Mouse (Mus musculus): ENCODE measurements around the gene Trp53bp1. TPM values are rescaled to one million over a fixed set of nuclear protein-coding genes. Genes with fewer than 3 reads are reported as not detected.
A peak's percentile ranks its signal among the peaks of the same experiment; 100 is the strongest.

Trp53bp1 gene
- polyA plus RNA-seq, 1 experiment from 2014 or later = 229 TPM

DNA sequence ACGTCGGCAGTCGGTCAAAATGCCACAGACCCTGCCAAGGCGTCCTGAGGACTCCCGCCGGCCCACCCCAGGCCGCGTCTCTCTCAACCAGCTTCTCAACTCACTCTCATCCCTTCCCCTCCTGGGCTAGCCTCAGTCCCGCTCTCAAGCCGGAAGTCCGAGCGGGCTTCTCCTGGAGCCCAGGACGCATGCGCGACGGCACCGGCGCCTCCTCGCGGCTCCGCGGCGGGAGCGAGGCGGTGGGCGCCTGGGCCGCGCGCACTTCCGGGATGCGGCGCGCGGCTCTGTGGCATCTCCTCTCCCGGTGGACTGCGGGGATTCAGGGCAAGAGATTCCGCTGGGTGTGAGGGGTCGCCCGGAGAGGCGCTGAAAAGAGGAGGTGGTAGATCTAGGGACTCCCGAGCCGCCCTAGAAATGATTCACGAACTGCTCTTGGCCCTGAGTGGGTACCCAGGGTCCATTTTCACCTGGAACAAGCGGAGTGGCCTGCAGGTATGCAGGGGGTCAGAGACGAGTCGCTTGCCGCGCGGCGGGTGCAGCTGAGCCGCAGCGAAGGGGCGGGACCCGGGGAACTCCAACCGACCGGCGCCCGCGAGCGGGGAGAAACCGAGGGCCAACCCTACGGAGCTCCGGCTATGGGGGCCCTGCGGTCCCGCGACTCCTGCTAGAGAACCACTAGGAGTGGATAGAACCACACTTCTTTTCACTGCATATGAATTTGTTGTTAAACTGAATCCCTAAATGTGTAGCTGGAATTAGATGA lies 100.0 kb downstream of the Trp53bp1 start, which contains the start of gene Zscan29:
Gene Zscan29, minus strand, starts transcription at position 146 of the 763 bp plus-strand sequence.
- peak; percentile 96 for ATAC-seq
- Histone ChIP-seq H3K4me1 (replicated peaks) (peaks cover 39% of the 10 kb centered on the region), H3K9me3 (no peaks in the 10 kb centered on the region), H3K27ac (peak within 1 kb of the TSS; percentile 83), H3K27me3 (no peaks in the 10 kb centered on the region), H3K4me2 (replicated peaks) (peak within 1 kb of the TSS; percentile 89), H3K9ac (replicated peaks) (peak within 1 kb of the TSS; percentile 73), H3K36me3 (peaks cover 30% of the 10 kb centered on the region), H3K4me3 (replicated peaks) (peak within 1 kb of the TSS; percentile 59)
- WGBS = under 1% methylated on average over 66 of the region's 66 CpGs

DNA sequence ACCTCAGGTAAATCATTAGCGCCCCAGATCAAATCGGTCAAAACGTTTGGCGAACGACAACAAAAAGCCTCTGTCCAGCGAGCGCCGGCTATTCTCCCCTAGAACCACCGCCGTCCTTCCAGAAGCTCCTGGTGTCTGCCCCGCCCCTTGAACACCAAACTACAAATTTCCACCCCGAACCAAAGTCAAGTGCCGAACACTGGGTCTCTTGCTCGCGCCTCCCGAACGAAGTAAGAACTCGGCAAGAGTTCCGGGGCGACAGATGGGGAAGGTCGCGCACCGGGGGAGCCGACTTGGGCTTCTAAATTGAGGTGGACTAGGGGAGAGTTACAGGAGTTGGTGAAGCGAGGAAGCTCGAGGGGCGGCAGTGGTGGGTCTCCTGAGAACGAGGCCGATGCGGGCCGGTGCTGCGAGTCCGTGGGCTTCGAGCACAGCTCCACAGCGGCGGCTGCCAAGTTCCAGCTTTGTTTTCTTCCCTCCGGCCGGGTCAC lies 100.7 kb downstream of the Trp53bp1 start, which contains the start of gene Tubgcp4:
Gene Tubgcp4, plus strand, starts transcription at position 174 of the 491 bp plus-strand sequence.
- H3K36me3 ChIP-seq = peaks cover 29% of the 10 kb centered on the region
- no peak for ATAC-seq
- H3K4me1 ChIP-seq (replicated peaks) = peaks cover 39% of the 10 kb centered on the region
- peak within 1 kb of the TSS; percentile 73 for H3K9ac ChIP-seq (replicated peaks)
- H3K4me2 ChIP-seq (replicated peaks) = peak within 1 kb of the TSS; percentile 89
- H3K27ac ChIP-seq = peak within 1 kb of the TSS; percentile 83
- H3K9me3 ChIP-seq = no peaks in the 10 kb centered on the region
- WGBS = under 1% methylated on average over 38 of the region's 38 CpGs
- H3K27me3 ChIP-seq = no peaks in the 10 kb centered on the region
- H3K4me3 ChIP-seq (replicated peaks) = peak within 1 kb of the TSS; percentile 59

DNA sequence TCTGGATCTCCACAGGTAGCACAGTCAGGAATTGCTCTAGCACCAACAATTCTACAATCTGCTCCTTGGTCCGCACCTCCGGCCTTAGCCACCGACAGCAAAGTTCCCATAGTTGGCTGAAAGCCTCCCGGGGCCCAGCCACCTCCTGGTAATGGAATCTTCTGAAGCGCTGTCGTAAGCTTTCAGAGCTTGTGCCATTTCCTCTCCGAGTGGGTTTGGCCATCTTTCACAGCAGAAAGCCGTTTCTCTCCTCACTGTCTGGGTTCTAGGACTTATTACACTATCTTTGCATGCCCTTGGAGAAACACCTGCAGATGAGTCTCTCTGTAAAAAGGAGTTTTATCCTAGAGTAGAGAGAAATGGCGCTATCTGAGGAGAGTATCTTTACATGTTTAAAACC lies 101.3 kb downstream of the Trp53bp1 start:
- no peak overlapping the region for H3K27ac ChIP-seq

DNA sequence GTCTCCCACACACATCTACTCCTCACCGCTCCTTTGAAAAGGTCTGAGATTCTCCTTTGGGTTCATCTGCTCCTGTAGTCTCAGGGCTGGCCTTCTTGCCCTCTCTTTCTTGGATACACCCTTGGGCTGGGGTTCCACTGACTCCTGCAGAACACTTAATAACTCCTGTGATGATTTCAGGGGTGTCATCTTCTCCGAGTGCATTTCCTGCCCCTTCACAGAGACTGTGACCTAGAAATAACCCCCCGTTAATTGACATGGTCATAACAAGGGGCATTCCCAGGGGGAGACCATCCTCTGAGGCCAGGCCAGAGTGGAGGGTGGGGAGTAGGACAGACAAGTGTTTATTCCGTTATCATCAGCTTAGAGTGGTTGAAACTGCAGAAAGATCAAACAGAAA lies 102.0 kb downstream of the Trp53bp1 start:
- no peaks in the 10 kb centered on the region for H3K27me3 ChIP-seq
- H3K4me1 ChIP-seq (replicated peaks) = peaks cover 39% of the 10 kb centered on the region
- 66% methylated on average over 4 of the region's 4 CpGs for WGBS
- peak overlapping the region; percentile 59 for H3K4me3 ChIP-seq (replicated peaks)
- ATAC-seq = no peak
- H3K27ac ChIP-seq = no peak overlapping the region
- peak overlapping the region; percentile 89 for H3K4me2 ChIP-seq (replicated peaks)
- H3K9me3 ChIP-seq = no peaks in the 10 kb centered on the region
- H3K36me3 ChIP-seq = peaks cover 21% of the 10 kb centered on the region
- H3K9ac ChIP-seq (replicated peaks) = peak overlapping the region; percentile 73

More for the DNA sequence above, 101.3 kb downstream of the Trp53bp1 start:
- H3K9me3 ChIP-seq = no peaks in the 10 kb centered on the region
- no peaks in the 10 kb centered on the region for H3K27me3 ChIP-seq
- no peak for ATAC-seq
- peak overlapping the region; percentile 89 for H3K4me2 ChIP-seq (replicated peaks)
- peak overlapping the region; percentile 73 for H3K9ac ChIP-seq (replicated peaks)
- H3K4me1 ChIP-seq (replicated peaks) = peaks cover 39% of the 10 kb centered on the region
- WGBS = 7% methylated on average over 9 of the region's 9 CpGs
- peaks cover 22% of the 10 kb centered on the region for H3K36me3 ChIP-seq
- H3K4me3 ChIP-seq (replicated peaks) = peak overlapping the region; percentile 59

DNA sequence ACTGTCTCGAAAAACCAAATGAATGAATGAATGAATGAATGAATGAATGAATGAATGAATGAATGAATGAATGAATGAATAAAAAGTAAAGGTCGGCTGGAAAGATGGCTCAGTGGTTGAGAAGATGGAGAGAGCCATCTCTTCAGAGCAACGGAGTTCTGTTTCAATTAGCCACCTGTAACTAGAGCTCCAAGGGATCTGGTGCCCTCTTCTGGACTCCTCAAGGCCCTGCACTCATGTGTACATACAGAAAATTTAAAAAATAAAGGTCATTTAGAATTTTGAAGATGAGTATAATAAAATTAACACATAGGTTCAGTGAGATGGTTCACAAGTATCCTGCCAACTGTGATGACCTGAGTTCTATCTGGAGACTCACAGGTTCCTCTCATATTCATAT lies 118.1 kb downstream of the Trp53bp1 start:
- 90% methylated on average over 3 of the region's 3 CpGs for WGBS
- H3K4me2 ChIP-seq (replicated peaks) = no peak overlapping the region
- H3K4me3 ChIP-seq (replicated peaks) = no peak overlapping the region
- H3K4me1 ChIP-seq (replicated peaks) = no peaks in the 10 kb centered on the region
- H3K36me3 ChIP-seq = peaks cover 52% of the 10 kb centered on the region
- no peak overlapping the region for H3K9ac ChIP-seq (replicated peaks)
- ATAC-seq = no peak
- no peak overlapping the region for H3K27ac ChIP-seq
- H3K9me3 ChIP-seq = no peaks in the 10 kb centered on the region
- no peaks in the 10 kb centered on the region for H3K27me3 ChIP-seq

DNA sequence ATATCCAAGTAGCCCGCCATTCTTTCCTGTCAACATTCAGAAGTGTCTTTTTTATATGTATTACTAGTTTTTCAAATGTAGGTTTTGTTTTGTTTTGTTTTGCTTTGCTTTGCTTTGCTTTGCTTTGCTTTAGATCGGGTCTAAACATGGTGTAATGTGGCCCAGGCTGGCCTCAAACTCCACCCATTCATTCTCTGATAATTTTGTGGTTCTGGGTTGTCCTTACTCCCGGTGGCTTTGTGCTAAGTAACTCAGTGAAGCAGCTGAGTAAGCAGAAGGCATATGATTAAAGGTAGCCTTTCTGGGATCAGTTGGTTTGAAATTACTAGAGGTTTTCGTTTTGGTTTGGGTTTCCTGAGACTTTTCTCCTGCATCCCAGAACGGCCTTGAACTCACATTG lies 121.5 kb downstream of the Trp53bp1 start:
- 88% methylated on average over 5 of the region's 5 CpGs for WGBS
- no peak overlapping the region for H3K4me3 ChIP-seq (replicated peaks)
- no peak overlapping the region for H3K27ac ChIP-seq
- peaks cover 50% of the 10 kb centered on the region for H3K36me3 ChIP-seq
- no peaks in the 10 kb centered on the region for H3K4me1 ChIP-seq (replicated peaks)
- no peak overlapping the region for H3K4me2 ChIP-seq (replicated peaks)
- no peak for ATAC-seq
- no peaks in the 10 kb centered on the region for H3K9me3 ChIP-seq
- no peak overlapping the region for H3K9ac ChIP-seq (replicated peaks)
- no peaks in the 10 kb centered on the region for H3K27me3 ChIP-seq

Other genes with a start within 250 kb of the Trp53bp1 start
- gene Epb42, start 234.3 kb downstream of the Trp53bp1 start, polyA plus RNA-seq (2015; fragmentation: Nextera tagmentation; extraction: Ambion mirVana) = 0.98 and 1.1 TPM in 2 replicates
- gene Tgm5, start 185.6 kb downstream of the Trp53bp1 start, polyA plus RNA-seq (2015; fragmentation: Nextera tagmentation; extraction: Ambion mirVana) = not detected in 2 replicates
- gene Tgm7, start 161.6 kb downstream of the Trp53bp1 start, polyA plus RNA-seq (2015; fragmentation: Nextera tagmentation; extraction: Ambion mirVana) = not detected in 2 replicates
- 33.9 and 38.5 TPM in 2 replicates for gene Adal, start 131.0 kb downstream of the Trp53bp1 start, polyA plus RNA-seq (2015; fragmentation: Nextera tagmentation; extraction: Ambion mirVana)
- gene Lcmt2, start 130.8 kb downstream of the Trp53bp1 start, polyA plus RNA-seq (2015; fragmentation: Nextera tagmentation; extraction: Ambion mirVana) = 26.1 and 26.3 TPM in 2 replicates
- 63.9 and 67.9 TPM in 2 replicates for gene Tubgcp4, start 100.8 kb downstream of the Trp53bp1 start, polyA plus RNA-seq (2015; fragmentation: Nextera tagmentation; extraction: Ambion mirVana)
- gene Zscan29, start 100.3 kb downstream of the Trp53bp1 start, polyA plus RNA-seq (2015; fragmentation: Nextera tagmentation; extraction: Ambion mirVana) = 10.5 and 10.9 TPM in 2 replicates
- 18.1 and 20.6 TPM in 2 replicates for gene Map1a, start 18.2 kb upstream of the Trp53bp1 start, polyA plus RNA-seq (2015; fragmentation: Nextera tagmentation; extraction: Ambion mirVana)
- gene Ppip5k1, start 84.0 kb upstream of the Trp53bp1 start, polyA plus RNA-seq (2015; fragmentation: Nextera tagmentation; extraction: Ambion mirVana) = 18.0 and 21.0 TPM in 2 replicates
- gene Ckmt1, start 86.3 kb upstream of the Trp53bp1 start, polyA plus RNA-seq (2015; fragmentation: Nextera tagmentation; extraction: Ambion mirVana) = 25.1 and 25.7 TPM in 2 replicates
- gene Strc, start 115.8 kb upstream of the Trp53bp1 start, polyA plus RNA-seq (2015; fragmentation: Nextera tagmentation; extraction: Ambion mirVana) = 0.04 TPM in 1 of 2 replicates, not detected in the other
- gene Pdia3, start 142.4 kb upstream of the Trp53bp1 start, polyA plus RNA-seq (2015; fragmentation: Nextera tagmentation; extraction: Ambion mirVana) = 373 and 395 TPM in 2 replicates
- 5.0 and 5.3 TPM in 2 replicates for gene Catsper2, start 142.4 kb upstream of the Trp53bp1 start, polyA plus RNA-seq (2015; fragmentation: Nextera tagmentation; extraction: Ambion mirVana)
- 2.2 and 2.4 TPM in 2 replicates for gene Ell3, start 172.9 kb upstream of the Trp53bp1 start, polyA plus RNA-seq (2015; fragmentation: Nextera tagmentation; extraction: Ambion mirVana)
- gene Serf2, start 177.8 kb upstream of the Trp53bp1 start, polyA plus RNA-seq (2015; fragmentation: Nextera tagmentation; extraction: Ambion mirVana) = 388 and 391 TPM in 2 replicates
- gene Hypk, start 181.9 kb upstream of the Trp53bp1 start, polyA plus RNA-seq (2015; fragmentation: Nextera tagmentation; extraction: Ambion mirVana) = 117 and 118 TPM in 2 replicates
- gene Serinc4, start 185.4 kb upstream of the Trp53bp1 start, polyA plus RNA-seq (2015; fragmentation: Nextera tagmentation; extraction: Ambion mirVana) = 1.3 and 1.5 TPM in 2 replicates
- gene Mfap1b, start 202.7 kb upstream of the Trp53bp1 start, polyA plus RNA-seq (2015; fragmentation: Nextera tagmentation; extraction: Ambion mirVana) = 78.6 and 82.4 TPM in 2 replicates
- 37.3 and 37.7 TPM in 2 replicates for gene Mfap1a, start 235.3 kb upstream of the Trp53bp1 start, polyA plus RNA-seq (2015; fragmentation: Nextera tagmentation; extraction: Ambion mirVana)
- 6.4 and 7.9 TPM in 2 replicates for gene Wdr76, start 235.3 kb upstream of the Trp53bp1 start, polyA plus RNA-seq (2015; fragmentation: Nextera tagmentation; extraction: Ambion mirVana)